Mouse (Mus musculus): ENCODE results near the gene Zhx3.

DNA sequence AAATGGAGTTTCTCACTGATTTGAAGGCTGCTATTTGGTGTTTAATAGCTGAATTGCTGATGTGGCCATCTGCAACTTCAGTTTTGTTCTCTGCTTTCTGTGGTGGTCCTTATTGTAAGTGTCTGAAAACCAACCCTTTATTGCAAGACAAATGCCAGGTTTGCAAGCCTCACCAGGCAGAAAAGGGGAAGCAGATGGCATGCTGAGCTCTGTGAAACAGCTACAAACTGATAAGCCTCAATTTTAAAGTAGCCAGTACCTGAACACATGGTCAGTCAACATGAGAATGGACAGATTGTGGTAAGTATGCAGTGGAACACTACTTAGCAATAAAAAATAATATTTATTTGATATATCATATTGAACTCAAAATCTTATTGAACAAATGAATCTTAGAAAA is 32.0 kb downstream of the Zhx3 start:
- TF ChIP-seq POLR2A (IDR thresholded peaks at IDR 0.05; ENCODE audit: control insufficient read depth, extremely low read depth, insufficient read depth, low read length, poor library complexity) (no peak), CTCF (IDR thresholded peaks at IDR 0.05; ENCODE audit: borderline replicate concordance, control insufficient read depth, extremely low read depth, insufficient read depth, low read length, poor library complexity) (no peak)

Measured in thymus, adult 2 months (tissue).